Mouse (Mus musculus) heart, adult 2 months (tissue): Measurements from ENCODE around the gene Pcsk5.

ENCODE experiments used
- CTCF ChIP-seq: fragments of 200-600 bp; IDR thresholded peaks from 2 replicates; pipeline ENCODE4 v1.8.1; 2022; ENCODE audit warnings: antibody characterized with exemption, mild to moderate bottlenecking, moderate library complexity
- EP300 ChIP-seq: fragments of 200-500 bp; IDR thresholded peaks from 2 replicates; pipeline ENCODE4 v1.6.1; 2011; ENCODE audit warnings: low read depth, low read length, control low read depth; ENCODE audit not compliant: insufficient read depth
- POLR2A ChIP-seq: fragments of 200-500 bp; IDR thresholded peaks from 2 replicates; pipeline ENCODE4 v1.6.1; 2011; ENCODE audit warnings: mild to moderate bottlenecking, low read depth, low read length, control low read depth; ENCODE audit not compliant: insufficient read depth

DNA sequence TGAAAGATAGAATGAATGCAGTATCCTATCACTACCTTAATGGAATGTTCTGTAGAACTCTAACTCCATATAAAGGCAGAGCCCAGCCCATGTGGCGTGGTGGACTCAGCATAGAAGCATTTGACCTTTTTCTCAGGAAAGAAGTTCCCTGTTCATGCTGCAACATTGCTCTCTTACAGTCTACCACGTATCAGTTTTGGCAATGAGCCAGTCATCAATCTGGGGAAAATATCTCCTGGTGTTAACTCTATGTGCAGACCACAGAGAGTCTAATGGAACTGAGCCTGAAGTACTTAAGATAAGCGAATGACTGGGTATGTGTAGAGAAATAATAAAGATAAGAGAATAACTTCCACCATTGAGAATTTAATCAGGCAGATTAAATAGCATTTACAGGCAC lies 270.2 kb downstream of the Pcsk5 start:
- TF ChIP-seq POLR2A (no peak), CTCF (no peak), EP300 (no peak)
